Mouse (Mus musculus) thymus, adult 18-20 months (tissue): ENCODE results near the gene Jun.
A peak's percentile ranks its signal among the peaks of the same experiment; 100 is the strongest.

Experiments
- DNase-seq, 2 experiments: peaks; one replicate each; pipeline ENCODE4 v3.0.0; 2022; ENCODE audit warnings: mixed read lengths in 2 of 2

Gene Jun

GRCm38 (mm10) chr4:95073214-95073750 lies 21.3 kb upstream of the Jun start:
- no peak for DNase-seq

DNA sequence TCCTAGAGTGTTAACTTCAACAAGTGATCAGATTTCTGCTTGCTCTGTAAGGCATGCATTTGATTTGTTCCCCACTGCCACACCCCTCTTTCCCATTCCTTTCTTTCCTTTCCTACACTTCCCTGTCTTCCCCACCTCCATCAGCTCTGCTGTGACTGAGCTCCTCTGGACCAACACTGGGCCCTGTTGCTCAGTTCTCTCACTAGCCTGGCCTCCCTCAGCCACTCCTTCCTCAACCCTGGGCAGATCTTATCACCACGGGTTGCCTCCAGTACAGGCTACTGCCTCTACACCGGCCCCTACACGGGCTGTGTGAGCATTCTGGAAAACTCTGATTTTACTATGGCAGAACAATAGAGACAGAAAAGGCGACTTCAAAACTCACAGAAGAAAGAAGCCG lies 18.4 kb upstream of the Jun start:
- no peak for DNase-seq

GRCm38 (mm10) chr4:95068045-95068948 lies 16.3 kb upstream of the Jun start:
- no peak for DNase-seq

DNA sequence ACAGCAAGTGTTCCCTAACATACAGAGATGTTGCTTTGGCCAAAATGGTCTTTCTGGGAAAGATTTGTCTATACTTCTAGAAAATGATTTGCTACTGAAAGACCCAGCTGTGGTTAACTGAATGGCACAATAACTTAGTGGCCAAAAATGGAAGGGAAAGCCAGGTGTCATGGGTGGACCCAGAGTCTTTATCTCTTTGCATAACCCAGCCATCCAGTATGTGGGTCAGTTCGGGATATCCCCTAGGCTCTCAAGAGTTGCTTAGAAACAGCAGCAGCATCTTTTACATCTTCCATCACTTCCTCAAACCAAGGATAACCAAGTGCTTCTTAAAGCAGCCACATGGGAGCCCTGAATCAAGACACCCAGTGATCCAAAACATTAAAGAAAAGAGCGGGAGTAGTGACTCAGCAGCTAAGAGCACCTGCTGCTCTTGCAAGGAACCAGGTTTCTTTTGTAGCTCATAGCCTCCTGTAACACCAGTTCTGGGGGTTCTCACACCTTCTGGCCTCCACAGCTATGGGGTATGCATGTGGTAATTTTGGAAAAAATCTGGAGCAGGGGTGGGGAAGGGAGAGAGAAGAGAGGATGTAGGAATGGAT lies 11.7 kb upstream of the Jun start:
- no peak for DNase-seq

DNA sequence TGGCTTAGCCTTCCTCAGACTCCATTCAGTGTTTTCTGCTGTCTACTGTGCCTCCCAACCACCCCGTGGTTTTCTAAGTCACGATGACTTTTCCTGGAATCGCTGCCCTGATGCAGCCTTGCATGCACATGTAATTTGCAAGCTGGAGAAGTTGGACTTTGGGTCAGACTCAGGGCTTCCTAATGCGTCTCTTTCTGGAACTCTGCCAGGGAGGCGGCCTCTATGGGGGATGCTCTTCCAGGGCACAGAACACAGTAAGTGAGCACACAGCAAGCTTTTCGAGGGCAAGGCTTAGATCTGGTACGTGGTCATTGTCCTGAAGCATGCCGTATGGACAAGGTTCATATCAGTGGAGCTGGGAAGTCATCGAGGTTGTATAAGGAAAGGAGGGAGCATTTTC lies 10.9 kb upstream of the Jun start:
- DNase-seq: no peak

GRCm38 (mm10) chr4:95057264-95057663 lies 5.2 kb upstream of the Jun start:
- no peak for DNase-seq

DNA sequence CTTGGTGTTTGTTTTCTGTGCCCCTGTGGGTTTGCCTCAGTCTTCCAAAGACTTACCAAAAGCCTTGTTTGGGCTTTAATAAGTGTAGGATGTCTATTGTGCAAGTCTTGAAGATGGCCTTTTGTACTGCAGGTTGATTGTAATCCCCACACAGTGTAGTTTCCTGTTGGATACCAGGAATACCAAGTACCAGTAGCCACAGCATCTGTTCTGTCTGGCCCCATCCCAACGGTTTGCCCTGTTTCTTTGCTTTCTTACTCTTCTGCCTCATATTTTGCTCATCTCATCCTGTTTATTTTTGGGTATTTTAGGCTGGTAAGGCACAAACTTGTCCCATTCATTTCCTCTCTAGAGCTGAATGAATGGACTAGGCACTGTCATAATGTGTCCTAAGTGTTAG lies 3.3 kb upstream of the Jun start:
- DNase-seq: no peak

- DNase-seq: no peak
Observed at GRCm38 (mm10) chr4:95054336-95054735, 2.3 kb upstream of the Jun start.

DNA sequence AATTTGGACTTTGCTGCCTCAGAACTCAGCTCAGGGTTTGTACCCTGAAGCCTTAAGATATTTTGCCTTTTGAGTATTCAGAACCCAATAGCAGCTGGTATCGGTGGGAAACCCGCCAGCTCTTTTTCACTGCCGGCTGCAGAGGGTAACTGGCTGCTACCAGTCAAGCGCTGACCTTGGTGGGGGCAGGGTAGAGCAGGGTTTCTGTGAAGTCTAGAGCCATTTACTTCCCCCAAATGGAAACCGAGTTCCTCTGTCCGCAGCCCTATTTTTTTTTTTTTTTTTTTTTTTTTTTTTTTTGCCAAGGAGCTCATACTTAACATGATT lies 1.7 kb upstream of the Jun start:
- DNase-seq: peak in 1 of 2 experiments; percentile 24

- DNase-seq: peak; percentile 80 to 90
Observed at GRCm38 (mm10) chr4:95053041-95053790, 1.2 kb upstream of the Jun start.

- peak; percentile 49 for DNase-seq
Observed at GRCm38 (mm10) chr4:95051311-95051871, 631 bp downstream of the Jun start.

- DNase-seq: peak; percentile 65 to 70
Observed at GRCm38 (mm10) chr4:95050518-95051278, 1.3 kb downstream of the Jun start.

DNA sequence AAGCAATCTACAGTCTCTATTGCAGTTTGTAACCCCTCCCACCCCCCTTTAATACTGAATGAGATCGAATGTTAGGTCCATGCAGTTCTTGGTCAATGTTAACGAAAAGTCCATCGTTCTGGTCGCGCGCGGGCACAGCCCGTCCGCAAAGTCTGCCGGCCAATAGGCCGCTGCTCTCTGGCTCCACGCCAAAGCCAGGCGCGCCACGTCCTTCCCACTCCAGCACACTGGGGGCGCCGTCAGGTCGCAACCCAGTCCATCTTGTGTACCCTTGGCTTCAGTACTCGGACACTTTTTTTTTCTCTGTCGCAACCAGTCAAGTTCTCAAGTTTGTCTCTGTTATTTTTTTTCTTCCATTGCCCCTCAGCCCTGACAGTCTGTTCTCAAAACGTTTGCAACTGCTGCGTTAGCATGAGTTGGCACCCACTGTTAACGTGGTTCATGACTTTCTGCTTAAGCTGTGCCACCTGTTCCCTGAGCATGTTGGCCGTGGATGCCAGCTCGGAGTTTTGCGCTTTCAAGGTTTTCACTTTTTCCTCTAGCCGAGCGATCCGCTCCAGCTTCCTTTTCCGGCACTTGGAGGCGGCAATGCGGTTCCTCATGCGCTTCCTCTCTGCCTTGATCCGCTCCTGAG lies 2.0 kb downstream of the Jun start:
- peak; percentile 29 to 37 for DNase-seq

- DNase-seq: no peak
Observed at GRCm38 (mm10) chr4:95049153-95049552, 2.9 kb downstream of the Jun start.

DNA sequence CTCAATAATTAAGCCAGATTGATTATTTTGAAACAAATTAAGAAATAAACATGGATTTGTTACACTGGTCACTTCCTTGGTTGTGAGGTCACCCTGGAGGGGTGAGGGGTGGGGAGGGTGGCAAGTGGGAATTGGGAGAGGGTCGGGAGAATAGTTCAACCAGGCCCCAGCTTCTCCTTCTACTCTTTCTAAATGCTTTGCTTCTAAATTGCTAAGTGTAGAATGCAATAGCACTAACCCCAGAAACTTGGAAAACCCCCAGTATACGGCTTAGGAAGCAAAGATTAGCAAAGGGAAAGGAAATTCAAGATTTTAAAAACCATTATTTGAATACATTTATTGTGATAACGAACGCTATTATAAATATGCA lies 3.3 kb downstream of the Jun start:
- DNase-seq: no peak

DNA sequence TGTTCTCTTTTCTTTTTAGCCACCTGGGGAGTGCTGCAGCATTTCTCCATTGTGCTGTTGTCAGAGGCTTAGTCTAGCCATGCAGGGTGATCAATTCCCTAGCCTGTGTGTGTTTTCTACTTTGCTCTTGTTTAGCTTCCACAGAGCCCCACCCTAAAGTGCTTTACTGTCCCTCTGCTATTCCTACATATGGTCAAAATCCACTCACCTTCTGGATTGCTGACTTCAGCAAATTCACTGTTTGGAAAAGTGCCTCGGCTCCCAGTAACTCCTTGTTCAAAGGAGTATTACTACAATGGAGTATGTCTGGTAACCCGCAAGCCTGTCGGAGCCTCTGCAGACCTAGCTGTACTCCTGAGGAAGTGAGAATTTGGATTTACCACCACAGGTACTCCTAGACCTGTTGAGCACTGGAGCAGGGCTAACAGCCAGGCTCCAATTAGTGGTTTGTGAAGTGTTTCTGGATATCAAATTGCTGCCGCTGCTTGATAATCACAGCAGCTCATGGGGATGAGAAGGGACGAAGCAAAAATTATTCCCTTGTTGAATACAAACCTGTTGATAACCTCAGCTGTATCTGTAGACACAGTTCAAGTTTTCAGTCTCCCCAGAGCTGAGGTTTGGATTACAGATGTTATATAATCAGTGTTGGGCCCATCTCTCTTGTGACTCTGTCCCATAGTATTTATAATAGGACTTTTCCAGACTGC lies 3.8 kb downstream of the Jun start:
- no peak for DNase-seq

- no peak for DNase-seq
Observed at GRCm38 (mm10) chr4:95045133-95045532, 6.9 kb downstream of the Jun start.

GRCm38 (mm10) chr4:95044721-95045120 lies 7.3 kb downstream of the Jun start:
- DNase-seq: no peak

DNA sequence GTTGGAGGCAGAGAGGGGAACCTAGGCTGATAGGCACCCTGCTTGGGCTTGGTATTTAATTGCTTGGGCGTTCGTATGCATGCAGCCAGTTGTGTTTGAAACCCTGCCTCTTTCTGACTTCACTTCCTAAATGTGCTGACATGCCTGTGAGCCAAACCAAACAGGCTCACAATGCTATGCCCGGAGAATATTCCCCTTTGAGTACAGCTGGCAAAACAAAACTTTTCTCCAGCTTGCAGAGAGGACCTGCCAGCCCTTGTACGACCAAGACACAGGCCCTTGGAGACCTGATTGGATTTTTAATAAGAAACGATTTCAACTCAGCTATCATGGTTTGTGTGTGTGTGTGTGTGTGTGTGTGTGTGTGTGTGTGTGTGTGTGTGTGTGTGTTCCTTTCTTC lies 14.0 kb downstream of the Jun start:
- no peak for DNase-seq

DNA sequence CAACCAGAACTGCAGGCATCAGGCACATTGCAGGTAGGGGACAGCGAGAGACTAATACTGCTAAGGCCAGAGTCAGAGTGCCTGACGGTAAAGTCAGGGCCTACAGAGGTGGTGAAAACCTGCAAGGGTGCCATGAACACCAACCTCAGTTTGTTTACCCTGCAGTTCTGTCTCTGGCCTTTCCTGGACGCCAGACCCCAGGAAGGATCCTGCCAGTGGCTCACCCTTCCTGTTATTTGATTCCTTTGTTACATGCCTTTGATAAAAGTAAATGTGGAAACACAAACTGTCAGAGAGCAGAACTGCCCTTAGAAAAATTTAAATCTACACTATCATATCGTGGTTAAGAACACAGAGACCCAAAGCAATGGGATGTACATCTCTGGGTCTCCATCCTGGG lies 20.9 kb downstream of the Jun start:
- DNase-seq: no peak
